Mouse (Mus musculus): ENCODE data around the gene Upf2.

DNA sequence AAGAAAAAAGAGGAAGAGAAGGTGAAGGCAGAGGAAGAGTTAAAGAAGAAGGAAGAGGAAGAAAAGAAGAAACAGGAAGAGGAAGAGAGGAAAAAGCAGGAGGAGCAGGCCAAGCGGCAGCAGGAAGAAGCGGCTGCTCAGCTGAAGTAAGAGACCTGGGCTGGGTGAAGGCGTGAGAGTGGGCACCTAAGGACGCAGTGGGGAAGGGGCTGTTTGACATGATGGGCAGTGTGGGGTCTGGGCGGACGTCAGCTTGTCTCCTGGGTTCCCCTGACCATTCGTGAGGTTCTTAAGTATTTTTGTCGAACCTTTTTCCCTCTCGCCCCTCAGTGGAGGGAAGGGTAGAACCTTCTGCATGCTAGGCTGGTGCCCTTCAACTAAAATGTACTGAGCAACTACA, 6.4 kb downstream of the Upf2 start:
- TF ChIP-seq CTCF (IDR thresholded peaks at IDR 0.05; ENCODE audit: borderline replicate concordance, control insufficient read depth, extremely low read depth, insufficient read depth, low read length, poor library complexity) (no peak), POLR2A (IDR thresholded peaks at IDR 0.05; ENCODE audit: control insufficient read depth, extremely low read depth, insufficient read depth, low read length, poor library complexity) (no peak)
